Mouse (Mus musculus) ES-Bruce4 (cell line): ENCODE measurements around the gene Itgb6.

Experiments used
- CTCF ChIP-seq: IDR thresholded peaks from one replicate; pipeline ENCODE4 v1.8.1; 2011; ENCODE audit warnings: low read depth, low read length
- EP300 ChIP-seq: IDR thresholded peaks from 2 replicates; pipeline ENCODE4 v1.6.1; 2011; ENCODE audit warnings: low read depth, low read length; ENCODE audit not compliant: insufficient read depth
- POLR2A ChIP-seq: IDR thresholded peaks from one replicate; pipeline ENCODE4 v1.8.1; 2011; ENCODE audit warnings: low read length; ENCODE audit not compliant: insufficient read depth

- TF ChIP-seq CTCF (no peak), POLR2A (no peak), EP300 (no peak)
Observed at GRCm38 (mm10) chr2:60685973-60686372, 36.5 kb downstream of the Itgb6 start.
